Mouse (Mus musculus) kidney, postnatal 4 days (tissue): ENCODE measurements at regions not wholly inside any gene's neighbourhood (a gene's known extent, or its start where the extent isn't known, plus 50 kb on each side); places are given as distances from the start of the nearest gene placed in this dataset.

Experiments used
- DNase-seq, 2 experiments: peaks; one replicate each; pipeline ENCODE4 v3.0.0; 2021; ENCODE audit warnings: mixed read lengths in 2 of 2

- no peak for DNase-seq
These were observed 51.6 kb upstream of the Lpp start for GRCm38 (mm10) chr16:24341736-24342135.

GRCm38 (mm10) chr16:24340646-24341045 is 52.7 kb upstream of the Lpp start:
- no peak for DNase-seq

- DNase-seq = no peak
These were observed 53.7 kb upstream of the Lpp start for GRCm38 (mm10) chr16:24339320-24340265.

GRCm38 (mm10) chr16:24338404-24338803 is 54.9 kb upstream of the Lpp start:
- no peak for DNase-seq

- no peak for DNase-seq
These were observed 58.9 kb upstream of the Lpp start for GRCm38 (mm10) chr16:24334389-24334788.

- DNase-seq = no peak
These were observed 61.8 kb upstream of the Lpp start for GRCm38 (mm10) chr16:24331446-24332020.

GRCm38 (mm10) chr16:24326571-24326970 is 66.7 kb upstream of the Lpp start:
- DNase-seq = no peak

- DNase-seq = no peak
These were observed 67.3 kb upstream of the Lpp start for GRCm38 (mm10) chr16:24326046-24326445.

GRCm38 (mm10) chr16:24324917-24325316 is 68.4 kb upstream of the Lpp start:
- no peak for DNase-seq

GRCm38 (mm10) chr16:24318723-24319437 is 74.4 kb upstream of the Lpp start:
- no peak for DNase-seq

GRCm38 (mm10) chr16:24313544-24314326 is 79.6 kb upstream of the Lpp start:
- DNase-seq = no peak

- no peak for DNase-seq
These were observed 87.9 kb upstream of the Lpp start for GRCm38 (mm10) chr16:24305391-24305790.

GRCm38 (mm10) chr16:24296790-24297189 is 96.5 kb upstream of the Lpp start:
- DNase-seq = no peak

GRCm38 (mm10) chr16:24295626-24296440 is 97.5 kb upstream of the Lpp start:
- peak in 1 of 2 experiments; percentile 8 for DNase-seq

GRCm38 (mm10) chr16:24284215-24284614 is 109.1 kb upstream of the Lpp start:
- DNase-seq = no peak

GRCm38 (mm10) chr16:24282194-24282683 is 111.1 kb upstream of the Lpp start:
- DNase-seq = peak; percentile 82 to 90

- DNase-seq = peak in 1 of 2 experiments; percentile 17
These were observed 111.7 kb upstream of the Lpp start for GRCm38 (mm10) chr16:24281561-24281960.

GRCm38 (mm10) chr16:24277857-24278256 is 115.5 kb upstream of the Lpp start:
- no peak for DNase-seq

- DNase-seq = no peak
These were observed 130.6 kb upstream of the Lpp start for GRCm38 (mm10) chr16:24262701-24263100.

GRCm38 (mm10) chr16:24259711-24260230 is 133.5 kb upstream of the Lpp start:
- DNase-seq = no peak

- no peak for DNase-seq
These were observed 134.3 kb upstream of the Lpp start for GRCm38 (mm10) chr16:24258991-24259390.
